Mouse (Mus musculus): ENCODE results near the gene Ifna2. TPM values are rescaled to one million over a fixed set of nuclear protein-coding genes. Genes with fewer than 3 reads are reported as not detected.

The Ifna2 gene
- polyA plus RNA-seq, 1 experiment from 2014 or later, result not detected

GRCm38 (mm10) chr4:88641077-88641831 lies 42.5 kb downstream of the Ifna2 start:
- ATAC-seq (replicated peaks), result peak; percentile 95
- WGBS, result 9% methylated on average over 11 of the region's 11 CpGs
- Histone ChIP-seq H3K4me3 (peak overlapping the region; percentile 18; the same call in 1 of the 2 replicates), H3K36me3 (replicated peaks) (no peaks in the 10 kb centered on the region), H3K9ac (no peak overlapping the region), H3K27me3 (replicated peaks) (no peaks in the 10 kb centered on the region), H3K27ac (no peak overlapping the region), H3K4me1 (no peaks in the 10 kb centered on the region), H3K4me2 (peak overlapping the region; percentile 39), H3K9me3 (no peaks in the 10 kb centered on the region)

- Histone ChIP-seq H3K36me3 (replicated peaks) (no peaks in the 10 kb centered on the region), H3K27ac (no peak overlapping the region), H3K9ac (no peak overlapping the region), H3K4me2 (peak overlapping the region; percentile 39), H3K4me3 (peak overlapping the region; percentile 18; the same call in 1 of the 2 replicates), H3K4me1 (no peaks in the 10 kb centered on the region), H3K27me3 (replicated peaks) (no peaks in the 10 kb centered on the region), H3K9me3 (no peaks in the 10 kb centered on the region)
- WGBS, result 65% methylated on average over 8 of the region's 8 CpGs
- ATAC-seq (replicated peaks), result no peak
Measured at GRCm38 (mm10) chr4:88640704-88641076, 43.0 kb downstream of the Ifna2 start.

GRCm38 (mm10) chr4:88634311-88634710 lies 49.4 kb downstream of the Ifna2 start, which contains the start of gene C87499:
Gene C87499, minus strand, starts transcription at chr4:88634411.
- H3K9ac ChIP-seq, result no peak within 1 kb of the TSS
- WGBS, result 91% methylated on average over 4 of the region's 4 CpGs
- H3K27ac ChIP-seq, result no peak within 1 kb of the TSS
- no peaks in the 10 kb centered on the region for H3K4me1 ChIP-seq
- H3K4me3 ChIP-seq, result no peak within 1 kb of the TSS
- no peak for ATAC-seq (replicated peaks)
- H3K36me3 ChIP-seq (replicated peaks), result no peaks in the 10 kb centered on the region
- H3K27me3 ChIP-seq (replicated peaks), result no peaks in the 10 kb centered on the region
- no peak within 1 kb of the TSS for H3K4me2 ChIP-seq
- H3K9me3 ChIP-seq, result no peaks in the 10 kb centered on the region

Other genes with a start within 250 kb of the Ifna2 start
- gene Hacd4, start 245.0 kb downstream of the Ifna2 start, polyA plus RNA-seq (2015; fragmentation: Nextera tagmentation; extraction: Ambion mirVana), result 3.9 TPM in 2 replicates
- not detected in 2 replicates for gene Ifnb1, start 161.1 kb downstream of the Ifna2 start, polyA plus RNA-seq (2015; fragmentation: Nextera tagmentation; extraction: Ambion mirVana)
- gene Ifna15, start 125.7 kb downstream of the Ifna2 start, polyA plus RNA-seq (2015; fragmentation: Nextera tagmentation; extraction: Ambion mirVana), result not detected in 2 replicates
- not detected in 2 replicates for gene Ifna14, start 112.1 kb downstream of the Ifna2 start, polyA plus RNA-seq (2015; fragmentation: Nextera tagmentation; extraction: Ambion mirVana)
- gene Ifna9, start 91.5 kb downstream of the Ifna2 start, polyA plus RNA-seq (2015; fragmentation: Nextera tagmentation; extraction: Ambion mirVana), result not detected in 2 replicates
- gene Ifna12, start 80.5 kb downstream of the Ifna2 start, polyA plus RNA-seq (2015; fragmentation: Nextera tagmentation; extraction: Ambion mirVana), result not detected in 2 replicates
- gene C87499, start 49.5 kb downstream of the Ifna2 start, polyA plus RNA-seq (2015; fragmentation: Nextera tagmentation; extraction: Ambion mirVana), result not detected in 2 replicates
- not detected in 2 replicates for gene Ifna13, start 39.5 kb downstream of the Ifna2 start, polyA plus RNA-seq (2015; fragmentation: Nextera tagmentation; extraction: Ambion mirVana)
- gene Ifna16, start 7.0 kb downstream of the Ifna2 start, polyA plus RNA-seq (2015; fragmentation: Nextera tagmentation; extraction: Ambion mirVana), result not detected in 2 replicates
- not detected in 2 replicates for gene Ifnab, start 7.4 kb upstream of the Ifna2 start, polyA plus RNA-seq (2015; fragmentation: Nextera tagmentation; extraction: Ambion mirVana)
- 1.2 and 1.6 TPM in 2 replicates for gene Gm26566, start 37.9 kb upstream of the Ifna2 start, polyA plus RNA-seq (2015; fragmentation: Nextera tagmentation; extraction: Ambion mirVana)
- gene Klhl9, start 38.6 kb upstream of the Ifna2 start, polyA plus RNA-seq (2015; fragmentation: Nextera tagmentation; extraction: Ambion mirVana), result 112 and 117 TPM in 2 replicates
- not detected in 2 replicates for gene Gm13271, start 71.0 kb upstream of the Ifna2 start, polyA plus RNA-seq (2015; fragmentation: Nextera tagmentation; extraction: Ambion mirVana)
- not detected in 2 replicates for gene Gm13283, start 76.2 kb upstream of the Ifna2 start, polyA plus RNA-seq (2015; fragmentation: Nextera tagmentation; extraction: Ambion mirVana)
- gene Gm13290, start 89.9 kb upstream of the Ifna2 start, polyA plus RNA-seq (2015; fragmentation: Nextera tagmentation; extraction: Ambion mirVana), result not detected in 2 replicates
- not detected in 2 replicates for gene Gm13289, start 93.0 kb upstream of the Ifna2 start, polyA plus RNA-seq (2015; fragmentation: Nextera tagmentation; extraction: Ambion mirVana)
- gene Gm13272, start 95.9 kb upstream of the Ifna2 start, polyA plus RNA-seq (2015; fragmentation: Nextera tagmentation; extraction: Ambion mirVana), result not detected in 2 replicates
- gene Ifnz, start 98.2 kb upstream of the Ifna2 start, polyA plus RNA-seq (2015; fragmentation: Nextera tagmentation; extraction: Ambion mirVana), result 0.14 and 0.17 TPM in 2 replicates
- gene Gm13276, start 101.8 kb upstream of the Ifna2 start, polyA plus RNA-seq (2015; fragmentation: Nextera tagmentation; extraction: Ambion mirVana), result not detected in 2 replicates
- not detected in 2 replicates for gene Gm13277, start 104.7 kb upstream of the Ifna2 start, polyA plus RNA-seq (2015; fragmentation: Nextera tagmentation; extraction: Ambion mirVana)
- gene Gm13278, start 107.6 kb upstream of the Ifna2 start, polyA plus RNA-seq (2015; fragmentation: Nextera tagmentation; extraction: Ambion mirVana), result not detected in 2 replicates
- not detected in 2 replicates for gene Gm13275, start 110.6 kb upstream of the Ifna2 start, polyA plus RNA-seq (2015; fragmentation: Nextera tagmentation; extraction: Ambion mirVana)
- gene Gm13279, start 113.5 kb upstream of the Ifna2 start, polyA plus RNA-seq (2015; fragmentation: Nextera tagmentation; extraction: Ambion mirVana), result not detected in 2 replicates
- not detected in 2 replicates for gene Gm13285, start 115.8 kb upstream of the Ifna2 start, polyA plus RNA-seq (2015; fragmentation: Nextera tagmentation; extraction: Ambion mirVana)
- not detected in 2 replicates for gene Gm13287, start 119.3 kb upstream of the Ifna2 start, polyA plus RNA-seq (2015; fragmentation: Nextera tagmentation; extraction: Ambion mirVana)
- gene Gm13288, start 121.6 kb upstream of the Ifna2 start, polyA plus RNA-seq (2015; fragmentation: Nextera tagmentation; extraction: Ambion mirVana), result not detected in 2 replicates
- not detected in 2 replicates for gene Ifna7, start 132.3 kb upstream of the Ifna2 start, polyA plus RNA-seq (2015; fragmentation: Nextera tagmentation; extraction: Ambion mirVana)
- not detected in 2 replicates for gene Ifna11, start 136.0 kb upstream of the Ifna2 start, polyA plus RNA-seq (2015; fragmentation: Nextera tagmentation; extraction: Ambion mirVana)
- not detected in 2 replicates for gene Ifna6, start 143.5 kb upstream of the Ifna2 start, polyA plus RNA-seq (2015; fragmentation: Nextera tagmentation; extraction: Ambion mirVana)
- gene Ifna5, start 151.6 kb upstream of the Ifna2 start, polyA plus RNA-seq (2015; fragmentation: Nextera tagmentation; extraction: Ambion mirVana), result not detected in 2 replicates
- not detected in 2 replicates for gene Ifna4, start 157.9 kb upstream of the Ifna2 start, polyA plus RNA-seq (2015; fragmentation: Nextera tagmentation; extraction: Ambion mirVana)
- gene Ifna1, start 166.2 kb upstream of the Ifna2 start, polyA plus RNA-seq (2015; fragmentation: Nextera tagmentation; extraction: Ambion mirVana), result not detected in 2 replicates
- gene Ifne, start 196.3 kb upstream of the Ifna2 start, polyA plus RNA-seq (2015; fragmentation: Nextera tagmentation; extraction: Ambion mirVana), result not detected in 2 replicates

Data from midbrain, embryonic 15.5 days (tissue).